Mouse (Mus musculus): ENCODE measurements around the gene Col5a1. TPM values are rescaled to one million over a fixed set of nuclear protein-coding genes. Genes with fewer than 3 reads are reported as not detected.

Col5a1 gene
- polyA plus RNA-seq (2012; rRNA removed; ENCODE audit: low replicate concordance) = 6.5 and 7.3 TPM in 2 replicates

GRCm38 (mm10) chr2:27886148-27886551 lies at the start of gene Col5a1:
Col5a1 (plus strand) TSS chr2:27886425.

GRCm38 (mm10) chr2:28084768-28085167 lies 198.5 kb downstream of the Col5a1 start, which contains the start of gene Fcnb:
Fcnb (minus strand) TSS chr2:28084885.

Other genes with a start within 250 kb of the Col5a1 start
- gene Rxra, start 210.0 kb upstream of the Col5a1 start, polyA plus RNA-seq (2012; rRNA removed; ENCODE audit: low replicate concordance) = 90.8 and 109 TPM in 2 replicates
- gene Fcnb, start 198.5 kb downstream of the Col5a1 start, polyA plus RNA-seq (2012; rRNA removed; ENCODE audit: low replicate concordance) = not detected in 2 replicates

Measured in duodenum, adult 2 months (tissue).